Mouse (Mus musculus) neutrophil, adult 59 days (primary cell): Measurements from ENCODE around the gene Eogt. TPM values are rescaled to one million over a fixed set of nuclear protein-coding genes. Genes with fewer than 3 reads are reported as not detected.

Experiments
- total RNA-seq, 2 experiments: library from RNA; stranded (reverse); gene quantifications; 1 replicate in 1 of 2; 2 replicates in 1 of 2; pipeline ENCODE4 v1.2.4; 2023

Gene Eogt
- 1 to 10 TPM; 3.8 to 5.0 TPM for total RNA-seq

DNA sequence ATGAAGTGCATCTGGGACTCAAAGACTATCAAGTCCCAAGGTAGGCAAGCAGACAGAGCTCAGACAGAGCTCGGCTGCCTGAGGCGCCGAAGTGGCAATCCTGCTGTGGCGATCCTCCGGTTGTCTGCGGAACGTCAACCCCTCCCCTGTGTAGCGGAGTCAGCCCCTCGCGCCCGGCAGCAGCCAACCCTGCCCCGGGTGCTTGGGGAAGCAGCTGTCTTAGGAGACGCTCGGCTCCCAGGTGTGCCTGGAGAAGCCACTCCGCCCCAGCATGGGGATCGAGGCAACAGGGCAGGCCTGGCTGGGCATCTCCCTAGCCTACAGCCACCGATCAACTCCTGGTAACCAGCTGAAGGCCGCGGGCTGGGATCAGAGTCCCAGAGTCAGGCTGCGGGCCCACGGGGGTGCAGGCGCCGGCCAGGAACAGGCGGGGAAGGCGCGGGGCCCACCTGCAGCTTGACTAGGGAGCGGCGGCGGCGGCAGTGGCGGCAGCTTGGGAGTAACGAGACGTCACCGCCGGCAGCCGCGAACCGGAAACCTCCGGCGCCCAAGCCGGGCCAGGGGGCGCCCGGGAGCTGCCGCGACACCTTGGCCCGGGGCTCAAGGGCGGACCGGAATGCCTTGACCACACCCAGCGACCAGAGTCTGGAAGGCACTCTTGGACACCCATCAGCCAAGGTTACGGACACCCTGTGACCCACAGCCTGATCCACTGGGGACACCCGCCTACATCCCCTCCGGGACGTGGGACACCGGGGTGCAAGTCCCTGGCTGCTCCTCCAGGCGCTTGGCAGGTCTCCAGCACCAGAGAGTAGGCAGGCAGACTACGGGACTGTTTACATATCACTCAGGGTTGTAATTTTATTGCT, at the start of gene Eogt:
TSS of gene Eogt (minus strand) at position 800 of the 869 bp plus-strand sequence.

DNA sequence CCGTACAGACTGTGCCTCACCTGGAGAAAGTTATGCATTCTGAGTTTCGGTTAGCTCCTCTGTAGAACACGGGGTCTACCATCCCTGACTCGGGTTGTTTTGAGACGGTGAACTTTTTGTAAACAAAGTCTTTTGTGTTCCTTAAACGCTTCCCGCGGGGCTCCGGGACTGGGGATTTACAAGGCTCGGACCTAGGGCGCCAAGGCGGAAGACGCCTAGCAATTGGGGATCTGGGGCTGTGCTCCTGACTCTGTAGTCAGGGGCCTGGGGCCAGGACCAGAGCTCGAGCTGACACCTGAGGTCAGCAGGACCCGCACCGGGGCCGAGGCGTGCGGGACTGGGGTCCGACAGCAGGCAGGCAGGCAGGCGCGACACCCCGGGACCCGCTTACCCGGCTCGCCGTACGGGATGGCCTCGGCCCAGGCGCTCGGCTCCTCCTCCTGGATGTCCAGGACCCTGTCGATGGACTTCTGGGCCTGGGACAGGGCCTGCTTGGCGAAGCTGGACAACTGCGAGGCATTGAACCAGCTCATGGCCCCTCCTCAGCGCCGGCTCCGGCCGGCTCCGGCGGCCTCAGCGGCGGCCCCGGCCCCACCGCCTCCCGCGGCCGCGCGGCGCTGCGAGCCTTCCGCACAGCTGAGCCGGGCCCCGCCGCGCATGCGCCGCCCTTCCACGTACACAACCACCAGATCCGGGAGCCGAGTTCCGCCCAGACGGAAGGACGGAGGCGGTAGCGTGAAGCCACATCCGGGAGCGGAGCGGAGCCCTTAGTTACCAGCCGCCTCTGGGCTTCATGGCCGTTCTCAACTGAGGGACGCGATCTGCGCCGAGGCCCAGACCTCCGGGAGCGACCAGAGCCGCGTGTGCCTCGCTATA, 29.7 kb upstream of the Eogt start, which contains the start of gene Tmf1:
TSS of gene Tmf1 (minus strand) at position 632 of the 876 bp plus-strand sequence.

DNA sequence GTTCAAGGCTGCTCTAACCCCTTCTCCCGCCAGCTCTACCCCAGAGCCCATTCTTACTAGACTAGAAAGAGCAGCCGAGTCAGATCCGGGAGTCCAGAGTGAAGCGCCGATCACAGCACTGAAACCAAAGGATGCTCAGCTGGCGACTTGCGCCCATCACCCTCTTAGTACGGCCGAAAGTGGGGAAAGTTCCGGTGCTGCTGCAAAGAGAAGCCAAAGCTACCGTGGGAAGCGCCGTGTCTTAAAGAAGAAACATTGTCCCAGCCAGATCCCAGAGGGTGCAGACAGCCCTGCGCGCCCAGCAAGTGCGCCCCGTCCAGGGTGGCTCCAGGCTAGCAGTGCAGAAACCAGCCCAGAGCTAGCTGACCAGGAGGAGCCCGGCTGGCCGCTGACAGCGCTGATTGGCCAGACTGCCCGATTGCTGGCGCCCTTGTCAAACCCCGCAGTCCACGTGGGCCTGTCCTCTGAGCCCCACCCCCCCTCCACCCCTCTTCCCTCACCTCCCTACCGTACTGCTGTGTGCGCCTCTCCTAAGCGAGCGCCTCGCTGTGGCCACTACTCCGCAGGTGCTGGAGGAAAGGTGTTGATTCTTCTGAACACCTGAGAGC, 88.8 kb downstream of the Eogt start, which contains the start of gene Fam19a4:
TSS of gene Fam19a4 (minus strand) at position 340 of the 608 bp plus-strand sequence.

Other genes with a start within 250 kb of the Eogt start
- not detected for gene Fam19a4, start 88.8 kb downstream of the Eogt start, total RNA-seq
- 10 to 100 TPM; 31.1 to 34.9 TPM for gene Tmf1, start 29.9 kb upstream of the Eogt start, total RNA-seq
- 10 to 100 TPM; 23.1 to 32.4 TPM for gene Uba3, start 56.5 kb upstream of the Eogt start, total RNA-seq
- gene Arl6ip5, start 61.5 kb upstream of the Eogt start, total RNA-seq: 10 to 100 TPM; 59.4 to 68.6 TPM
- gene Lmod3, start 103.6 kb upstream of the Eogt start, total RNA-seq: not detected